ENCODE assay signal across 11 mouse cellular contexts in genomic region chr12:117663637-117664036, GRCm38 (mm10).
DNase-seq lines count a peak whose midpoint lies in the region; ATAC-seq lines count a peak whose summit lies in the region.
"Had no signal": no experiment of that assay in that cellular context is flagged by ENCODE, and none has a peak within 500 bp of the region (broad histone marks: within the 10 kb centered on the region; RNA-seq: fewer than 3 reads in every experiment).

No protein-coding gene starts in this region.

- H3K27me3 ChIP-seq in heart, embryonic 10.5 days (ENCODE audit: insufficient read depth, poor library complexity, severe bottlenecking): no peaks in the 10 kb centered on the region
- H3K27me3 ChIP-seq in kidney, embryonic 14.5 days (ENCODE audit: control insufficient read depth, insufficient read depth, low read length): no peaks in the 10 kb centered on the region

- no peaks in the 10 kb centered on the region for H3K36me3 ChIP-seq in heart, embryonic 10.5 days
- H3K36me3 ChIP-seq in kidney, embryonic 14.5 days (ENCODE audit: control insufficient read depth, insufficient read depth, low read length): no peaks in the 10 kb centered on the region

- H3K4me1 ChIP-seq in heart, embryonic 10.5 days: no peaks in the 10 kb centered on the region; the same call in 1 of the 2 replicates
- H3K4me1 ChIP-seq in kidney, embryonic 14.5 days (ENCODE audit: control insufficient read depth, insufficient read depth, low read length): 0 out of 2 replicates have a peak, but pooled peaks cover 4% of the 10 kb centered on the region

- peak; percentile 76; the same call in 1 of the 2 replicates for ATAC-seq in kidney, embryonic 14.5 days (ENCODE audit: low FRiP score, low TSS enrichment)

- peak; percentile 13 for DNase-seq in gastrocnemius, postnatal 25 days
- DNase-seq in gastrocnemius, postnatal 4 days (ENCODE audit: low spot score in 2 of 2): no peak
- DNase-seq in heart, embryonic 10.5 days (ENCODE audit: low spot score): peak; percentile 76
- peak; percentile 72 for DNase-seq in lung, postnatal 10 days
- DNase-seq in urinary bladder, postnatal 36 days (ENCODE audit: low spot score in 2 of 2): no peak
- DNase-seq in layer of hippocampus, postnatal 25 days (ENCODE audit: extremely low spot score in 1 of 2, low spot score in 1 of 2): no peak
- DNase-seq in retina, postnatal 1 day: no peak
- DNase-seq: cerebellum, adult 9-10 months; midbrain, embryonic 14.5 days had no signal

- no peak overlapping the region for H3K27ac ChIP-seq in heart, embryonic 10.5 days
- no peak overlapping the region for H3K27ac ChIP-seq in kidney, embryonic 14.5 days (ENCODE audit: low read depth, low read length)
- H3K27ac ChIP-seq: left cerebral cortex, adult 2 months had no signal

- H3K9me3 ChIP-seq in heart, embryonic 10.5 days: no peaks in the 10 kb centered on the region
- H3K9me3 ChIP-seq in kidney, embryonic 14.5 days (ENCODE audit: control insufficient read depth, low read length): no peaks in the 10 kb centered on the region

- H3K4me2 ChIP-seq in kidney, embryonic 14.5 days (replicated peaks; ENCODE audit: low read depth, low read length): no peak overlapping the region

- 50% methylated on average over 5 of the region's 5 CpGs for WGBS in heart, embryonic 10.5 days
- 61% methylated on average over 5 of the region's 5 CpGs for WGBS in kidney, embryonic 14.5 days

- H3K4me3 ChIP-seq in heart, embryonic 10.5 days: no peak overlapping the region
- no peak overlapping the region for H3K4me3 ChIP-seq in kidney, embryonic 14.5 days (ENCODE audit: low read length)
- H3K4me3 ChIP-seq: left cerebral cortex, adult 2 months had no signal

- H3K9ac ChIP-seq in kidney, embryonic 14.5 days (ENCODE audit: low read depth, low read length): no peak overlapping the region

Comparison
In these comparisons a context has a peak if more than half of its experiments do, and no peak if none do; other contexts are left out.
1. DNase-seq: peak in gastrocnemius, postnatal 25 days (single experiment), heart, embryonic 10.5 days (single experiment) and lung, postnatal 10 days (single experiment); none in gastrocnemius, postnatal 4 days (0 of 2), urinary bladder, postnatal 36 days (0 of 2), layer of hippocampus, postnatal 25 days (0 of 2) and retina, postnatal 1 day (single experiment).